Mouse (Mus musculus): Measurements from ENCODE around the gene Rbm18. TPM values are rescaled to one million over a fixed set of nuclear protein-coding genes. Genes with fewer than 3 reads are reported as not detected.

Gene Rbm18
- total RNA-seq, 1 experiment, result 22.1 TPM

GRCm38 (mm10) chr2:36179487-36179886, 42.9 kb upstream of the Rbm18 start:
- 0 out of 4 replicates have a peak, but pooled peaks cover 2 to 4% of the 10 kb centered on the region in 2 experiments for H3K4me1 ChIP-seq (ENCODE audit: control insufficient read depth in 2 of 2, insufficient read depth in 2 of 2, low read length in 2 of 2, poor library complexity in 1 of 2)
- no peaks in the 10 kb centered on the region for H3K9me3 ChIP-seq (ENCODE audit: control insufficient read depth, insufficient read depth, low read depth, low read length)
- TF ChIP-seq ZNF384 (IDR thresholded peaks at IDR 0.05; ENCODE audit: low read depth, low read length) (no peak), CHD2 (IDR thresholded peaks at IDR 0.05; ENCODE audit: low read depth, low read length) (no peak), MAFK (IDR thresholded peaks at IDR 0.05; ENCODE audit: insufficient read depth, low read depth, low read length) (no peak), ZC3H11A (IDR thresholded peaks at IDR 0.05; ENCODE audit: borderline replicate concordance, low read depth, low read length) (no peak), HCFC1 (IDR thresholded peaks at IDR 0.05; ENCODE audit: borderline replicate concordance, insufficient read depth, low read length) (no peak)
- DNase-seq (ENCODE audit: low read depth, low spot score), result no peak
- H3K9ac ChIP-seq (ENCODE audit: insufficient read depth, low read depth, low read length, poor library complexity, severe bottlenecking), result no peak overlapping the region
- H3K27ac ChIP-seq (ENCODE audit: insufficient read depth, low read depth, low read length, poor library complexity, severe bottlenecking), result no peak overlapping the region
- H3K36me3 ChIP-seq (ENCODE audit: control insufficient read depth, insufficient read depth, low read length, poor library complexity, severe bottlenecking), result peaks cover 4% of the 10 kb centered on the region; the same call in 1 of the 2 replicates
- no peak overlapping the region for H3K4me3 ChIP-seq (ENCODE audit: insufficient read depth in 1 of 2, low read depth in 1 of 2, low read length in 2 of 2, poor library complexity in 1 of 2, severe bottlenecking in 1 of 2)
- in situ Hi-C loops (cut with MboI; ENCODE audit: low sequenced_read_pairs in 2 of 2, unreplicated experiment in 2 of 2), result no loop called here

- TF ChIP-seq ZC3H11A (IDR thresholded peaks at IDR 0.05; ENCODE audit: borderline replicate concordance, low read depth, low read length), result no peak
- Histone ChIP-seq H3K4me1 (ENCODE audit: control insufficient read depth in 2 of 2, insufficient read depth in 2 of 2, low read length in 2 of 2, poor library complexity in 1 of 2) (no peaks in the 10 kb centered on the region), H3K27ac (ENCODE audit: insufficient read depth, low read depth, low read length, poor library complexity, severe bottlenecking) (no peak overlapping the region), H3K9me3 (ENCODE audit: control insufficient read depth, insufficient read depth, low read depth, low read length) (no peaks in the 10 kb centered on the region), H3K4me3 (ENCODE audit: insufficient read depth in 1 of 2, low read depth in 1 of 2, low read length in 2 of 2, poor library complexity in 1 of 2, severe bottlenecking in 1 of 2) (no peak overlapping the region), H3K36me3 (ENCODE audit: control insufficient read depth, insufficient read depth, low read length, poor library complexity, severe bottlenecking) (peaks cover 5% of the 10 kb centered on the region; the same call in 1 of the 2 replicates), H3K9ac (ENCODE audit: insufficient read depth, low read depth, low read length, poor library complexity, severe bottlenecking) (no peak overlapping the region)
- in situ Hi-C loops (cut with MboI; ENCODE audit: low sequenced_read_pairs in 2 of 2, unreplicated experiment in 2 of 2), result no loop called here
- no peak for DNase-seq (ENCODE audit: low read depth, low spot score)
Observed at GRCm38 (mm10) chr2:36172574-36172973, 36.0 kb upstream of the Rbm18 start.

- Histone ChIP-seq H3K36me3 (ENCODE audit: control insufficient read depth, insufficient read depth, low read length, poor library complexity, severe bottlenecking) (peaks cover 2% of the 10 kb centered on the region; the same call in 1 of the 2 replicates), H3K27ac (ENCODE audit: insufficient read depth, low read depth, low read length, poor library complexity, severe bottlenecking) (no peak overlapping the region), H3K9ac (ENCODE audit: insufficient read depth, low read depth, low read length, poor library complexity, severe bottlenecking) (no peak overlapping the region), H3K9me3 (ENCODE audit: control insufficient read depth, insufficient read depth, low read depth, low read length) (no peaks in the 10 kb centered on the region), H3K4me1 (ENCODE audit: control insufficient read depth in 2 of 2, insufficient read depth in 2 of 2, low read length in 2 of 2, poor library complexity in 1 of 2) (no peaks in the 10 kb centered on the region), H3K4me3 (ENCODE audit: insufficient read depth in 1 of 2, low read depth in 1 of 2, low read length in 2 of 2, poor library complexity in 1 of 2, severe bottlenecking in 1 of 2) (no peak overlapping the region)
- TF ChIP-seq ZNF384 (IDR thresholded peaks at IDR 0.05; ENCODE audit: low read depth, low read length) (no peak), ZC3H11A (IDR thresholded peaks at IDR 0.05; ENCODE audit: borderline replicate concordance, low read depth, low read length) (no peak), MAFK (IDR thresholded peaks at IDR 0.05; ENCODE audit: insufficient read depth, low read depth, low read length) (no peak), CHD2 (IDR thresholded peaks at IDR 0.05; ENCODE audit: low read depth, low read length) (no peak), HCFC1 (IDR thresholded peaks at IDR 0.05; ENCODE audit: borderline replicate concordance, insufficient read depth, low read length) (no peak)
- in situ Hi-C loops (cut with MboI; ENCODE audit: low sequenced_read_pairs in 2 of 2, unreplicated experiment in 2 of 2), result no loop called here
- DNase-seq (ENCODE audit: low read depth, low spot score), result no peak
Observed at GRCm38 (mm10) chr2:36172136-36172535, 35.6 kb upstream of the Rbm18 start.

- no peaks in the 10 kb centered on the region for H3K4me1 ChIP-seq (ENCODE audit: control insufficient read depth in 2 of 2, insufficient read depth in 2 of 2, low read length in 2 of 2, poor library complexity in 1 of 2)
- no peak overlapping the region for H3K27ac ChIP-seq (ENCODE audit: insufficient read depth, low read depth, low read length, poor library complexity, severe bottlenecking)
- no peak for DNase-seq (ENCODE audit: low read depth, low spot score)
- in situ Hi-C loops (cut with MboI; ENCODE audit: low sequenced_read_pairs in 2 of 2, unreplicated experiment in 2 of 2), result no loop called here
- no peaks in the 10 kb centered on the region for H3K9me3 ChIP-seq (ENCODE audit: control insufficient read depth, insufficient read depth, low read depth, low read length)
- no peak overlapping the region for H3K4me3 ChIP-seq (ENCODE audit: insufficient read depth in 1 of 2, low read depth in 1 of 2, low read length in 2 of 2, poor library complexity in 1 of 2, severe bottlenecking in 1 of 2)
- TF ChIP-seq ZNF384 (IDR thresholded peaks at IDR 0.05; ENCODE audit: low read depth, low read length) (no peak), ZC3H11A (IDR thresholded peaks at IDR 0.05; ENCODE audit: borderline replicate concordance, low read depth, low read length) (no peak), CHD2 (IDR thresholded peaks at IDR 0.05; ENCODE audit: low read depth, low read length) (no peak), MAFK (IDR thresholded peaks at IDR 0.05; ENCODE audit: insufficient read depth, low read depth, low read length) (no peak), HCFC1 (IDR thresholded peaks at IDR 0.05; ENCODE audit: borderline replicate concordance, insufficient read depth, low read length) (no peak)
- peaks cover 2% of the 10 kb centered on the region; the same call in 1 of the 2 replicates for H3K36me3 ChIP-seq (ENCODE audit: control insufficient read depth, insufficient read depth, low read length, poor library complexity, severe bottlenecking)
- H3K9ac ChIP-seq (ENCODE audit: insufficient read depth, low read depth, low read length, poor library complexity, severe bottlenecking), result no peak overlapping the region
Observed at GRCm38 (mm10) chr2:36169176-36169575, 32.6 kb upstream of the Rbm18 start.

- Histone ChIP-seq H3K36me3 (ENCODE audit: control insufficient read depth, insufficient read depth, low read length, poor library complexity, severe bottlenecking) (peaks cover 2% of the 10 kb centered on the region; the same call in 1 of the 2 replicates), H3K4me1 (ENCODE audit: control insufficient read depth in 2 of 2, insufficient read depth in 2 of 2, low read length in 2 of 2, poor library complexity in 1 of 2) (no peaks in the 10 kb centered on the region), H3K9me3 (ENCODE audit: control insufficient read depth, insufficient read depth, low read depth, low read length) (no peaks in the 10 kb centered on the region)
Observed at GRCm38 (mm10) chr2:36167990-36168618, 31.5 kb upstream of the Rbm18 start.

More at GRCm38 (mm10) chr2:36167990-36168618, 31.5 kb upstream of the Rbm18 start:
- Histone ChIP-seq H3K4me3 (ENCODE audit: insufficient read depth in 1 of 2, low read depth in 1 of 2, low read length in 2 of 2, poor library complexity in 1 of 2, severe bottlenecking in 1 of 2) (no peak overlapping the region), H3K9ac (ENCODE audit: insufficient read depth, low read depth, low read length, poor library complexity, severe bottlenecking) (no peak overlapping the region), H3K27ac (ENCODE audit: insufficient read depth, low read depth, low read length, poor library complexity, severe bottlenecking) (no peak overlapping the region)
- no peak for TF ChIP-seq MAFK (IDR thresholded peaks at IDR 0.05; ENCODE audit: insufficient read depth, low read depth, low read length)
- no peak for TF ChIP-seq ZNF384 (IDR thresholded peaks at IDR 0.05; ENCODE audit: low read depth, low read length)
- no peak for TF ChIP-seq ZC3H11A (IDR thresholded peaks at IDR 0.05; ENCODE audit: borderline replicate concordance, low read depth, low read length)
- no peak for TF ChIP-seq HCFC1 (IDR thresholded peaks at IDR 0.05; ENCODE audit: borderline replicate concordance, insufficient read depth, low read length)
- TF ChIP-seq CHD2 (IDR thresholded peaks at IDR 0.05; ENCODE audit: low read depth, low read length), result no peak
- in situ Hi-C loops (cut with MboI; ENCODE audit: low sequenced_read_pairs in 2 of 2, unreplicated experiment in 2 of 2), result no loop called here
- DNase-seq (ENCODE audit: low read depth, low spot score), result no peak
